Mouse (Mus musculus) ovary, adult 10 weeks (tissue): Measurements from ENCODE around the gene Hdac8. TPM values are rescaled to one million over a fixed set of nuclear protein-coding genes. Genes with fewer than 3 reads are reported as not detected.

Experiments
- polyA plus RNA-seq: library from polyadenylated mRNA; stranded (reverse); fragments of 350-450 nt; fragmentation: Illumina TruSeq; extraction: RNeasy Lipid Tissue Mini Kit (QIAGEN cat#74804); gene quantifications from one replicate; pipeline ENCODE4 v1.2.3, GENCODE M21; 2014

Hdac8 gene
- 10.2 TPM for polyA plus RNA-seq

DNA sequence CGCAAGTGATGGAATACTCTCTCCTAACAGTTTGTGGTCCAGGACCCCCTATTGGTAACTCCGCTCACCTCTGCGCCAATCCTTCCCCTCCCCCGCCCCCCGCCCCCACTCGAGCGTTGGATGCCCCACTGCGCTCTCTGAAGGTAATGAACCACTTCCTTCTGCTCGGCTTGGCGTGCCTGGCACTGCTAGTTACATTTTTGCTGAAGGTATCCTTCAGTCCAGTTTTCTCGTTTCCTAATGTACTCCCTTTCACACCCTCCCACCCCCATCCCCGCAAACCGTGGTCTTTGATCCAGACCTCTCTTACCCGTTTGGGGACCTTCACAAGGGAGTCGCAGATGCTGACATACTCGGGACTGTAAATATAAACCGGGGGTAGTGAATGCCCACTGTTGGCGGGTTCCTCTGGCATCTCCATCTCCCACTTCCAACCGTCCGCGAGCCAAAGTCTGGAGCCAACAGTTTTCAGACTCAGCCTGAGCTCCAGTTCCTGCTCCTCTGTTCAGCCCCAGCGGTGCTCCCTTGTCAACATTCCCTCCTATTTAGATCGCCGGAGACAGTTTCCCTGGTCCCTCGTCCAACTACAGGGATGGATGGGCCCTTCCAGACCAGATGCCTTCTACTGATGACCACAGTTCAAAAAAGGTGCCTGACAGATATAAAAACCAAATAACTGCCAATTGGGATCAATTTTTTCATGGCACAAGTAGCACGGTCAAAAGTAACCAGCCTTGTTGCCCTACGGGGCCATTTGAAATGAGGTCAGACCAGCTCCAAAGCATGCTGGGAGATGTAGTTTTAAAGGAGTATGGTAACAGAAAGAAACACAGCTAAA is at the start of gene Hdac8:
Gene Hdac8 (minus strand): TSS at position 716 of the 838 bp plus-strand sequence.

DNA sequence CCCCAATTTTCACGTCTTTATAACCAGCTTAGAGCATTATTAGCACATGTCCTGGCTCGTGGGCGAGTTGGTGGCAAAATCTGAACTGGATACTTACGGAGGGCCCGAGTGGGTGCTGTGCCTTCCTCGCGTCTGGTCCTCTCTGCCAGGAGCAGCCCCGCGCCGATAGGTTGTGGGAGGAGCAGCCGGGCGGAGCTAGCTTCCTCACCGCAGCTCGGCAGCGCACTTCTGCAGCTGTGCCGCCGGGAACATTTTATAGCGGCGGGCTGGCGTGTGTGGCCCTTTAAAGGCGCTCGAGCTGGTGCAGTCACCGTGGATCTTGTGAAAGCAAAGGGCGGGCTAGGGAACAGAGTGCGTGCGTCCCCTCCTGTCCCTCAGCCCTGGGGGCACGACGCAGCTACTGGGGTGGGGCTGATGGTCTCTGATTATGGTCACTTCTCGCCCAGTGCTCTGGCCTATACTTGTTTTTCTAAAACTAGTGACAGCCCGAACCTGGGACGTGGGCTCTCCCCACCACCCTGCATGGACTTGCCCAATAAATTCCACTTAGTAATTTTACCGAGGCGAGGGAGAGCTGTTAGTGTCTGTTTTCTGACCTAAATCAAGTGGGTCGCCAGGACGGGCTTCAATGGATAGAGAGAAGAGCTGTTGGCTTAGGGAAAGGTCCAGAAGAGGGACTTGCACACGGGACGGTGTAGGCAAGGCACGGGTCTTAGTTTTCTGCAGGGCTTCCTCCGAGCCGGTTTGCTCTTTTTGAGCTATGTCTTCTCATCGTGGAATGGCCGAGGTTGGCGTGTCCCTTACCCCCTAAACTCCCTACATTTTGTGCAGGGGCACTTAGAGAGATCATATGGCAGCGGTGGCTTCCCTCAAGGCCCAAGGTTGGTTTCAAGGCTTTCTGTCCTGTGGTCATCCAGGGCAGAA is 253.0 kb downstream of the Hdac8 start, which contains the start of gene Cited1:
Gene Cited1 (minus strand): TSS at position 245 of the 924 bp plus-strand sequence.

Other genes with a start within 250 kb of the Hdac8 start
- 14.1 TPM for gene Phka1, start 138.9 kb upstream of the Hdac8 start, polyA plus RNA-seq
- gene Gm3880, start 181.6 kb upstream of the Hdac8 start, polyA plus RNA-seq: not detected
- not detected for gene Gm9112, start 202.3 kb upstream of the Hdac8 start, polyA plus RNA-seq
- not detected for gene Dmrtc1b, start 202.5 kb upstream of the Hdac8 start, polyA plus RNA-seq